Mouse (Mus musculus): ENCODE results near the gene Rasip1. TPM values are rescaled to one million over a fixed set of nuclear protein-coding genes. Genes with fewer than 3 reads are reported as not detected.
"Not testable (repeated sequence)": the region's sequence is repeated elsewhere in the genome, so short reads cannot be mapped to it uniquely, and the experiment has no call there.

Rasip1 gene
- total and polyA plus RNA-seq, 2 experiments from 2014 or later = 27.2 to 37.4 TPM

DNA sequence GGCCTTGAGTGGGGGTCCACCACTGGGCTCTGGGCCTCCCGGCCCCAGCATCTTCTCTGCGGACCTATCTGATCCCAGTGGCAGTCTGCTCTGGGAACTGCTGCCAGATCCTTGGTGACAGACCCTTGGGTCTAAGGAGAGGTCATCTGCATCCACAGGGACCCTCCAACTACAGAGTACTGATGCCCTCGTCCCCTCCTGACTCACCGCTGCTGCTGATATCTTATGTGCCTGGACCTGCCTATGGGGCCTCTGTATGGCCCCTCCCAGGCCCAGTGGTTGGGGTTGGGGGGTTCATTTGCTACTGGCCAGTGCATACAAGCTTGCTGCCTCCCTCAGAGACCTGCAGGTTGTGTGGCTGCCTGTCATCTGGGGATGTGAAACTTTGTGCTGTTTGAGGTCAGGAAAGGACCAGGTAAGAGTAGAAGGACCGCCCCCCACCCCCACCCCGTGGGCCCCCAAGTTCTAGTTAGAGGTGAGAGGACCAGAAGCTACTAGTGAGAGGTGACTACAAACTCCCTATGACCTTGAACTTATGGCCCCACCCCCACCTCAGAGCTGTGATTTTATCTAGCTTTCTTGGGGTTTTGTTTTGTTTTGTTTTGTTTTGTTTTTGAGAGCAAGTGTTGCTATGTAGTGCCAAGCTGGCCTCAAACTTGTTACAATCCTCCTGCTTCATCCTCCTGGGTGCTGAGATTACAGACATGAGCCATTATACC lies 17.7 kb downstream of the Rasip1 start:
- Histone ChIP-seq H3K4me1 (ENCODE audit: insufficient read depth) (peaks cover 15% of the 10 kb centered on the region; the same call in 1 of the 2 replicates), H3K9ac (no peak overlapping the region), H3K27ac (ENCODE audit: low read depth, low read length) (peak overlapping the region; percentile 62), H3K27me3 (ENCODE audit: insufficient read depth, low read length) (no peaks in the 10 kb centered on the region), H3K9me3 (ENCODE audit: low read length) (no peaks in the 10 kb centered on the region), H3K36me3 (ENCODE audit: insufficient read depth) (no peaks in the 10 kb centered on the region), H3K4me2 (ENCODE audit: low read depth) (peak overlapping the region; percentile 72), H3K4me3 (ENCODE audit: low read depth, low read length) (no peak overlapping the region; the same call in 1 of the 2 replicates)
- TF ChIP-seq CTCF (IDR thresholded peaks at IDR 0.05; ENCODE audit: low read depth) = no peak
- ATAC-seq (no peak), DNase-seq (no peak)
- 68% methylated on average over 6 of the region's 6 CpGs for WGBS

DNA sequence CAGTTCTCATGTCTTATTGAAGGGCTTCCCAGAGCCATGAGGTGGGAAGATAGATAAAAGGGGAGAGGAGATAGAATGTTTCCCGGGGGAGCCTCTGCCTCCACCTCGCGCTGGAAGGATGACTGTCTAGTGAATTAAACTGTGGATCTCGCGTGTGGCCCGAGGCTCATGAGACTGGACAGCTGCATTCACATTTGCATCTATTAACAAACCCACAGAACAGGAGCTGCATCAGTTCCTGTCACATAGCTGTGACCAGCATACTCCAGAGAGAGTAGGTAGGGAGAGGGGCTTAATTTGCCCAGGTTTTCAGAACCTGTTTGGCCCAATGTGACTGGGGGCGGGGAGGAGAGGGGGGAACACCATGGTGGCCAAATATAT lies 18.3 kb downstream of the Rasip1 start:
- Histone ChIP-seq H3K36me3 (ENCODE audit: insufficient read depth) (no peaks in the 10 kb centered on the region), H3K27ac (ENCODE audit: low read depth, low read length) (no peak overlapping the region), H3K4me3 (ENCODE audit: low read depth, low read length) (no peak overlapping the region), H3K9me3 (ENCODE audit: low read length) (no peaks in the 10 kb centered on the region), H3K9ac (no peak overlapping the region), H3K27me3 (ENCODE audit: insufficient read depth, low read length) (no peaks in the 10 kb centered on the region), H3K4me2 (ENCODE audit: low read depth) (no peak overlapping the region), H3K4me1 (ENCODE audit: insufficient read depth) (peaks cover 15% of the 10 kb centered on the region; the same call in 1 of the 2 replicates)
- DNase-seq (no peak), ATAC-seq (no peak)
- WGBS = 86% methylated on average over 7 of the region's 7 CpGs
- no peak for TF ChIP-seq CTCF (IDR thresholded peaks at IDR 0.05; ENCODE audit: low read depth)

DNA sequence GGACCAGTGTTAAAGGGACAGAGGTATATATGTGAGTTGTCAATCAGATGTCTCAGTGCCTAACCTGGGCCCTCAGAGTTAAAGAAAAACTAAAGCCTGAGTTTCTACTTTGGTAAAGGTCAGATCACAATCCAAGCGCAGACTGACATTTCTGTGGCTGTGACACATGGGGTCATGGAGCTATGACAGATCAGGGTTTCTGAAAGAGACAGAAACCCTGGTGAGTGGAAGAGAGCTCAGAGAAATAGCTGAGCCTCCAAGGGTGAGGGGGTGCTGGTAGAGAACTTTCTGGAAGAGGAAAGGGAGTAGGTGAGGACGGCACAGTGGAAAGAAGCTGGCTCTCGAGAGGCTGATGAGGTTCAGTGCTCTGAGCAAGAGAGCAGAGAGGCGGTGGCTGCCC lies 19.4 kb downstream of the Rasip1 start:
- no peak overlapping the region for H3K9ac ChIP-seq
- no peak overlapping the region for H3K27ac ChIP-seq (ENCODE audit: low read depth, low read length)
- ATAC-seq = no peak
- no peaks in the 10 kb centered on the region for H3K9me3 ChIP-seq (ENCODE audit: low read length)
- 75% methylated on average over 4 of the region's 4 CpGs for WGBS
- H3K4me2 ChIP-seq (ENCODE audit: low read depth) = no peak overlapping the region
- DNase-seq = no peak
- no peak for TF ChIP-seq CTCF (IDR thresholded peaks at IDR 0.05; ENCODE audit: low read depth)
- H3K4me3 ChIP-seq (ENCODE audit: low read depth, low read length) = no peak overlapping the region
- no peaks in the 10 kb centered on the region for H3K36me3 ChIP-seq (ENCODE audit: insufficient read depth)
- H3K27me3 ChIP-seq (ENCODE audit: insufficient read depth, low read length) = no peaks in the 10 kb centered on the region
- peaks cover 15% of the 10 kb centered on the region; the same call in 1 of the 2 replicates for H3K4me1 ChIP-seq (ENCODE audit: insufficient read depth)

DNA sequence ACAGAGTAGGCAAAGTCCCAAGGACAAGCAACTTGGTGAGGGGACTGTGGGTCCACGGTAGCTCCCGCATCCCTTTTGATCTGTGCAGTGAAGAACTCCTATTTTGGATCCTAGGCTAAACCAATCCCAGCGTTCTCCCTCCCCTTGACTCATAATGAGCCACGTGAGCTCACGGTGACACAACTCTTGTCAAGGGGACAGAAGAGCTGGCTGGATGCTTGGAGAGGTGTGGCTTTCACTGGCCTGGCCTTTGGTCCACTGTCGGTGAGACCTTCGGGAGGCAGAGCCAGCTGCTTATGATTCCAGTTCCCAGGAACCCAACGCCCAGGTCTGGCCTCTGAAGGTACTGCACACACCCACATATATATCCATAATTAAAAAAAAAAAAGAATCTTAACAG lies 22.1 kb downstream of the Rasip1 start:
- Histone ChIP-seq H3K27me3 (ENCODE audit: insufficient read depth, low read length) (peaks cover 4% of the 10 kb centered on the region; the same call in 1 of the 2 replicates), H3K4me3 (ENCODE audit: low read depth, low read length) (no peak overlapping the region), H3K4me1 (ENCODE audit: insufficient read depth) (0 out of 2 replicates have a peak, but pooled peaks cover 5% of the 10 kb centered on the region), H3K27ac (ENCODE audit: low read depth, low read length) (no peak overlapping the region), H3K9ac (no peak overlapping the region), H3K9me3 (ENCODE audit: low read length) (no peaks in the 10 kb centered on the region), H3K4me2 (ENCODE audit: low read depth) (no peak overlapping the region), H3K36me3 (ENCODE audit: insufficient read depth) (no peaks in the 10 kb centered on the region)
- WGBS = 78% methylated on average over 8 of the region's 8 CpGs
- ATAC-seq (no peak), DNase-seq (no peak)
- TF ChIP-seq CTCF (IDR thresholded peaks at IDR 0.05; ENCODE audit: low read depth) = no peak

DNA sequence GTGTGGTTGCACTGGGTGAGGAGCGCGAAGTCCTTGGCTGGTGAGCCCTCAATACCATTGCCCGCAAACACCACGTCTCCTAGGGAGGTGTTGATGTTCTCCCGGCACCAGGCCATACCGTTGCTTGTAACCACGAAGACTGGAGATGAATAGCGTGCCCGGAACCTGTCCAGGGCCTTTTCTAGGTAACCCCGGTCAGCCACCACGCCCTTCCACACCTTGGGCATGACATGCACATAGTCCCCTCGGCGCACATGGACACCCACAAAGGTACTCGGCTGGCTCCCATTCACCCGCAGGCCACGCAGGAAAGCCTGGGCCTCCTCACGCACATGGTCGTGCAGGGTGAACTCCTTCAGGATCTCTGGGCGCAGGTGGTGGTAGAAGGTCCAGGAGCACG lies 23.2 kb downstream of the Rasip1 start:
- not testable (repeated sequence) for H3K9ac ChIP-seq; H3K4me2 ChIP-seq (ENCODE audit: low read depth); H3K27ac ChIP-seq (ENCODE audit: low read depth, low read length); H3K27me3 ChIP-seq (ENCODE audit: insufficient read depth, low read length); H3K4me3 ChIP-seq (ENCODE audit: low read depth, low read length); DNase-seq; H3K4me1 ChIP-seq (ENCODE audit: insufficient read depth); ATAC-seq; H3K9me3 ChIP-seq (ENCODE audit: low read length); H3K36me3 ChIP-seq (ENCODE audit: insufficient read depth)
- WGBS = 95% methylated on average over 19 of the region's 20 CpGs

DNA sequence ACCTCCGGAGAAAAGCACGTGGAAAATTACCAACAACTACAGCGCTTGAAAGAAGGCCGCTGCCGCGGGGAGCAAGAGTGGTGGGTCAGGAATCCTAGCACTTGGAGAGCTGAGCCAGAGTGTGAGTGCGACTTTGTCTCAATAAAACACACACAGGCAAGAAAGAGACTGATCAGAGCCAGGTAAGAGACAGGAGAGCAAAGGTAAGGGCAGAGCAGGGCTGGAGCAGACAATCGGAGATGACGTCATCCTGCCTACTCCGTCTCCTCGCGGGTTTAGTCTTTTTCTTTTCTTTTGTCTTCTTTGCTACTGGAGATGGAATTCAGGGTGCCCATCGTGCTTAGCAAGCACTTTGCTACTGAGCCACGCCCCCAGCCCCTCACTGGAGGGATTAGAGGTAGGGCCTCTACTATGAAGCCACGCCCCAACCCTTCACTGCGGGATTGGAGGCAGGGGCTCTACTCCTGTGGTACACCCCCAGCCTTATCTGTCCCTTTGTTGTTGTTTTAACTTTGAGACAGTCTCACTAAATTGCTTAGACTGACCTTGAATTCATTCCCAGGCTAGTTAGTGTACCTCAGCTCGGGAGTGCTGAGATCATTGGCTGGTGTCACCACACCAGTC lies 27.2 kb downstream of the Rasip1 start:
- peak overlapping the region; percentile 16; the same call in 1 of the 2 replicates for H3K4me2 ChIP-seq (ENCODE audit: low read depth)
- DNase-seq (peak; percentile 46), ATAC-seq (peak; percentile 81)
- no peaks in the 10 kb centered on the region for H3K9me3 ChIP-seq (ENCODE audit: low read length)
- 0 out of 2 replicates have a peak overlapping the region, but pooled peaks have one; percentile 6 for H3K27ac ChIP-seq (ENCODE audit: low read depth, low read length)
- no peak overlapping the region for H3K9ac ChIP-seq
- 31% methylated on average over 17 of the region's 17 CpGs for WGBS
- H3K36me3 ChIP-seq (ENCODE audit: insufficient read depth) = no peaks in the 10 kb centered on the region
- peaks cover 4% of the 10 kb centered on the region; the same call in 1 of the 2 replicates for H3K27me3 ChIP-seq (ENCODE audit: insufficient read depth, low read length)
- no peaks in the 10 kb centered on the region for H3K4me1 ChIP-seq (ENCODE audit: insufficient read depth)
- TF ChIP-seq CTCF (IDR thresholded peaks at IDR 0.05; ENCODE audit: low read depth) = no peak
- H3K4me3 ChIP-seq (ENCODE audit: low read depth, low read length) = no peak overlapping the region

DNA sequence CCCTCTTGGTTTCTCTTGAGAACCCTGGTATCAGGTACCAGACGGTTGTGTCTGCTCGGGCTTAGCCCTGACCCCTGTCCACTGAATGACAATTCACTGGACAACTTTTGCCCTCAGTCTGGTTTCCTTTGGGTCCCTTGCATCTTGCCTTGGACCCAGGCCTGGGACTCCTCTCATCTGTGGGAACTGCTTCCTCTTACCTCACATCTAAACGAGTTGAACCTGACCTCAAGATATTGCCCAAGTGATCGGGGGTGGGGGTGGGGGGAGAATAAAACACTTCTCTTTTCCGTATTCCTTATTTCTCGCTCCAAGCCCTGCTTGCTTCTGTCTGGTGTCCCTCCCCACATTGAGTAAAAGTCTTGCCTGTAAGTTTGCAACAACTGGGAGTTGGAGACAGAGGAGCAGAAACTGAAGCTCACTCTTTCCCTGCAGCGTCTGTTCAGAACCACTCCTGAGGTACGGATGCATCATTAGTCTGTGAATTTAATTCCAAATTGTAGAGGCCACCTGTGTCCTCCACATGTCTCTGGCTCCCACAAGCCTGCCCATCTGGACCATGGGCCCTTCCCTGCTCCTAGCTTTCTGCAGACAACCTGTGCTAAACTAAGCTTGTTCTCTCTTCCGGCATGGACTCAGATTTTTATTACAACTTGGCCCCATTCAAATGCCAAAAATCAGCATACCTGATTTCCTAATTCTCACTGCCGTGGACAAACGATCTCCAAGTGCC lies 33.6 kb downstream of the Rasip1 start:
- DNase-seq (no peak), ATAC-seq (no peak)
- H3K9me3 ChIP-seq (ENCODE audit: low read length) = no peaks in the 10 kb centered on the region
- H3K9ac ChIP-seq = no peak overlapping the region
- no peaks in the 10 kb centered on the region for H3K36me3 ChIP-seq (ENCODE audit: insufficient read depth)
- H3K4me1 ChIP-seq (ENCODE audit: insufficient read depth) = no peaks in the 10 kb centered on the region
- no peak overlapping the region for H3K4me3 ChIP-seq (ENCODE audit: low read depth, low read length)
- no peak overlapping the region for H3K4me2 ChIP-seq (ENCODE audit: low read depth)
- 78% methylated on average over 11 of the region's 11 CpGs for WGBS
- no peak for TF ChIP-seq CTCF (IDR thresholded peaks at IDR 0.05; ENCODE audit: low read depth)
- no peak overlapping the region for H3K27ac ChIP-seq (ENCODE audit: low read depth, low read length)
- H3K27me3 ChIP-seq (ENCODE audit: insufficient read depth, low read length) = no peaks in the 10 kb centered on the region

DNA sequence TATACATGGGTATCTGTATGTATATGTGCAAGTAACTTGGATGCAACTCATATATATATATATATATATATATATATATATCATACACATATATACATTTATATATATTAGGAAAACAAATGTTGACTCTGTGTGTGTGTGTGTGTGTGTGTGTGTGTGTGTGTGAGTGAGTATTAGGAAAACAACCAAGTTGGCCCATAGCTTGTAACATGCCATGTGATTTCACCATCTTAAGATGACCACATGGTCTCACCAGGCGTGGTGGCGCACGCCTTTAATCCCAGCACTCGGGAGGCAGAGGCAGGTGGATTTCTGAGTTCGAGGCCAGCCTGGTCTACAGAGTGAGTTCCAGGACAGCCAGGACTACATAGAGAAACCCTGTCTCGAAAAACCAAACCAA lies 34.4 kb downstream of the Rasip1 start:
- H3K4me1 ChIP-seq (ENCODE audit: insufficient read depth); H3K27ac ChIP-seq (ENCODE audit: low read depth, low read length); H3K4me3 ChIP-seq (ENCODE audit: low read depth, low read length); H3K27me3 ChIP-seq (ENCODE audit: insufficient read depth, low read length); DNase-seq; H3K4me2 ChIP-seq (ENCODE audit: low read depth); H3K9me3 ChIP-seq (ENCODE audit: low read length); ATAC-seq; H3K9ac ChIP-seq; H3K36me3 ChIP-seq (ENCODE audit: insufficient read depth): not testable (repeated sequence)
- WGBS = 86% methylated on average over 6 of the region's 6 CpGs

All from forebrain, postnatal 0 days (tissue).